In the genomic region with DNA sequence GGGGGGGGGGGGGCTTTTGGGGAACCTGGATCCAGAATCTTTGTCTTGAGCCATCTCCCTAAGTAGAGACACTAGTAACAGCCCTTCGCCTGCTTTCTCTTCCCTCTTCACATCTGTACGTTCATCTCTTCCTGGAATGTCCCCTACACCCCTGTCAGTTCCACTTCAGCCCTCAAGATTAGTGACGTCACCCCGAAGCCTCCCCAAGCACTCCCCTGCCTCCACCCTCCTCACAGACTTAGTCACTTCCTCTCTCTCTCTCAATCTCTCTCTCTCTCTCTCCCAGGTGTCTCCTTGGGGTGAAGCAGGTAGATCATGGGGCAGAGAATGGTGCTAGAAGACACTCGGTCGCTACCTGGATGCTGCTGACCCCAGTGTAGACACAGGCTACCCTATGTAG, we compare ENCODE assay signal across 10 mouse cellular contexts. TPM values are rescaled to one million over a fixed set of nuclear protein-coding genes. Genes with fewer than 3 reads are reported as not detected.
DNase-seq lines count a peak whose midpoint lies in the region; ATAC-seq lines count a peak whose summit lies in the region.
"Had no signal": no experiment of that assay in that cellular context is flagged by ENCODE, and none has a peak within 500 bp of the region (broad histone marks: within the 10 kb centered on the region; RNA-seq: fewer than 3 reads in every experiment).

No protein-coding gene starts in this region.

- H3K4me1 ChIP-seq in forebrain, embryonic 13.5 days: peaks cover 38% of the 10 kb centered on the region
- H3K4me1 ChIP-seq in forebrain, embryonic 11.5 days (replicated peaks; ENCODE audit: control insufficient read depth, insufficient read depth, low read length): peaks cover 5% of the 10 kb centered on the region
- peaks cover 21% of the 10 kb centered on the region for H3K4me1 ChIP-seq in intestine, embryonic 16.5 days (ENCODE audit: control insufficient read depth, insufficient read depth, low read length)
- peaks cover 40% of the 10 kb centered on the region for H3K4me1 ChIP-seq in kidney, embryonic 15.5 days

- no peak overlapping the region for H3K4me3 ChIP-seq in forebrain, embryonic 13.5 days
- H3K4me3 ChIP-seq in forebrain, embryonic 11.5 days (ENCODE audit: low read depth, low read length): no peak overlapping the region
- H3K4me3 ChIP-seq in intestine, embryonic 16.5 days (ENCODE audit: low read length): no peak overlapping the region
- no peak overlapping the region for H3K4me3 ChIP-seq in kidney, embryonic 15.5 days (replicated peaks)

- H3K27me3 ChIP-seq in forebrain, embryonic 13.5 days: no peaks in the 10 kb centered on the region
- no peaks in the 10 kb centered on the region for H3K27me3 ChIP-seq in forebrain, embryonic 11.5 days (ENCODE audit: control insufficient read depth, insufficient read depth, low read length)
- H3K27me3 ChIP-seq in intestine, embryonic 16.5 days (replicated peaks; ENCODE audit: control insufficient read depth, insufficient read depth, low read length): no peaks in the 10 kb centered on the region
- H3K27me3 ChIP-seq in splenic B cell, adult 2 months (ENCODE audit: control insufficient read depth, insufficient read depth, low read length, poor library complexity, severe bottlenecking): peaks cover 2% of the 10 kb centered on the region; the same call in 1 of the 2 replicates
- no peaks in the 10 kb centered on the region for H3K27me3 ChIP-seq in kidney, embryonic 15.5 days

- peak overlapping the region; percentile 83; the same call in 1 of the 2 replicates for H3K4me2 ChIP-seq in forebrain, embryonic 13.5 days
- no peak overlapping the region for H3K4me2 ChIP-seq in forebrain, embryonic 11.5 days (ENCODE audit: low read depth, low read length, severe bottlenecking)
- peak overlapping the region; percentile 12; the same call in 1 of the 2 replicates for H3K4me2 ChIP-seq in intestine, embryonic 16.5 days (ENCODE audit: low read depth, low read length)
- no peak overlapping the region for H3K4me2 ChIP-seq in kidney, embryonic 15.5 days

- peaks cover 31% of the 10 kb centered on the region for H3K36me3 ChIP-seq in forebrain, embryonic 13.5 days (ENCODE audit: poor library complexity, severe bottlenecking)
- H3K36me3 ChIP-seq in forebrain, embryonic 11.5 days (ENCODE audit: control insufficient read depth, insufficient read depth, low read length): no peaks in the 10 kb centered on the region
- peaks cover 6% of the 10 kb centered on the region; the same call in 1 of the 2 replicates for H3K36me3 ChIP-seq in intestine, embryonic 16.5 days (ENCODE audit: control insufficient read depth, insufficient read depth, low read length)
- no peaks in the 10 kb centered on the region for H3K36me3 ChIP-seq in splenic B cell, adult 2 months (ENCODE audit: control insufficient read depth, insufficient read depth, low read length, poor library complexity, severe bottlenecking)
- H3K36me3 ChIP-seq in kidney, embryonic 15.5 days: peaks cover 13% of the 10 kb centered on the region; the same call in 1 of the 2 replicates

- H3K9ac ChIP-seq in forebrain, embryonic 13.5 days: peak overlapping the region; percentile 30; the same call in 1 of the 2 replicates
- H3K9ac ChIP-seq in forebrain, embryonic 11.5 days (ENCODE audit: low read length): no peak overlapping the region
- no peak overlapping the region for H3K9ac ChIP-seq in intestine, embryonic 16.5 days (ENCODE audit: low read depth, low read length)
- no peak overlapping the region for H3K9ac ChIP-seq in kidney, embryonic 15.5 days

- 77% methylated on average over 6 of the region's 6 CpGs for WGBS in forebrain, embryonic 13.5 days
- 72% methylated on average over 6 of the region's 6 CpGs for WGBS in forebrain, embryonic 11.5 days
- 61% methylated on average over 6 of the region's 6 CpGs for whole genome bisulfite sequencing in intestine, embryonic 16.5 days
- WGBS in kidney, embryonic 15.5 days: 77% methylated on average over 6 of the region's 6 CpGs

- no peak for DNase-seq in forebrain, embryonic 11.5 days (ENCODE audit: low spot score)
- peak; percentile 10 for DNase-seq in retina, postnatal 1 day
- no peak for DNase-seq in retina, embryonic 14.5 days (ENCODE audit: low spot score)
- DNase-seq in splenic B cell, adult 2 months (ENCODE audit: low read depth, low spot score): peak; percentile 56
- no peak for DNase-seq in cerebellum, adult 18-20 months
- DNase-seq: cerebellum, adult 8-10 months; spleen, adult 18-20 months had no signal

- H3K9me3 ChIP-seq in forebrain, embryonic 13.5 days (replicated peaks): no peaks in the 10 kb centered on the region
- H3K9me3 ChIP-seq in forebrain, embryonic 11.5 days (ENCODE audit: control insufficient read depth, low read length): no peaks in the 10 kb centered on the region
- H3K9me3 ChIP-seq in intestine, embryonic 16.5 days (ENCODE audit: control insufficient read depth, low read length): peaks cover 2% of the 10 kb centered on the region; the same call in 1 of the 2 replicates
- no peaks in the 10 kb centered on the region for H3K9me3 ChIP-seq in kidney, embryonic 15.5 days (replicated peaks)

- ATAC-seq in forebrain, embryonic 13.5 days: no peak
- ATAC-seq in forebrain, embryonic 11.5 days (replicated peaks; ENCODE audit: low FRiP score): no peak
- no peak for ATAC-seq in intestine, embryonic 16.5 days
- no peak for ATAC-seq in kidney, embryonic 15.5 days (replicated peaks; ENCODE audit: low FRiP score)

- no peak overlapping the region for H3K27ac ChIP-seq in forebrain, embryonic 13.5 days
- H3K27ac ChIP-seq in forebrain, embryonic 11.5 days (ENCODE audit: low read depth, low read length): no peak overlapping the region
- peak overlapping the region; percentile 48; the same call in 1 of the 2 replicates for H3K27ac ChIP-seq in intestine, embryonic 16.5 days (ENCODE audit: low read length)
- no peak overlapping the region for H3K27ac ChIP-seq in kidney, embryonic 15.5 days

RNA-seq across cellular contexts. Expression of gene Castor2, which starts 3.2 kb away (rescaled TPM):
- 22.6 and 24.1 TPM in 2 replicates for polyA plus RNA-seq in forebrain, embryonic 13.5 days (2015; fragmentation: Nextera tagmentation; extraction: Ambion mirVana)
- 11.8 and 13.9 TPM in 2 replicates for polyA plus RNA-seq in forebrain, embryonic 11.5 days (2014; fragmentation: Nextera tagmentation; extraction: Ambion mirVana)
- 6.7 and 8.2 TPM in 2 replicates for polyA plus RNA-seq in intestine, embryonic 16.5 days (2015; fragmentation: Nextera tagmentation; extraction: Ambion mirVana)
- polyA plus RNA-seq in kidney, embryonic 15.5 days (2015; fragmentation: Nextera tagmentation; extraction: Ambion mirVana): 10.2 and 12.8 TPM in 2 replicates

Comparison
In these comparisons a context has a peak if more than half of its experiments do, and no peak if none do; other contexts are left out.
1. H3K4me2 ChIP-seq: peak in forebrain, embryonic 13.5 days (single experiment) and intestine, embryonic 16.5 days (single experiment); none in forebrain, embryonic 11.5 days (single experiment) and kidney, embryonic 15.5 days (single experiment).
2. DNase-seq: peak in retina, postnatal 1 day (single experiment) and splenic B cell, adult 2 months (single experiment); none in forebrain, embryonic 11.5 days (single experiment), retina, embryonic 14.5 days (single experiment) and cerebellum, adult 18-20 months (0 of 2).